Mouse (Mus musculus) heart, adult 18-20 months (tissue): ENCODE data around the gene Synpr. TPM values are rescaled to one million over a fixed set of nuclear protein-coding genes. Genes with fewer than 3 reads are reported as not detected.
A peak's percentile ranks its signal among the peaks of the same experiment; 100 is the strongest.

ENCODE experiments used
- DNase-seq, 2 experiments: peaks; one replicate each; pipeline ENCODE4 v3.0.0; 2021 to 2022; ENCODE audit warnings: mixed read lengths in 1 of 2
- total RNA-seq, 2 experiments: library from RNA; stranded (reverse); gene quantifications; 2 replicates each; pipeline ENCODE4 v1.2.3; 2021

Gene Synpr
- total RNA-seq, 2 experiments from 2014 or later: 0.15 to 0.42 TPM

- DNase-seq: peak; percentile 24 to 63
Observed at GRCm38 (mm10) chr14:13355569-13356362, 71.2 kb downstream of the Synpr start.

DNA sequence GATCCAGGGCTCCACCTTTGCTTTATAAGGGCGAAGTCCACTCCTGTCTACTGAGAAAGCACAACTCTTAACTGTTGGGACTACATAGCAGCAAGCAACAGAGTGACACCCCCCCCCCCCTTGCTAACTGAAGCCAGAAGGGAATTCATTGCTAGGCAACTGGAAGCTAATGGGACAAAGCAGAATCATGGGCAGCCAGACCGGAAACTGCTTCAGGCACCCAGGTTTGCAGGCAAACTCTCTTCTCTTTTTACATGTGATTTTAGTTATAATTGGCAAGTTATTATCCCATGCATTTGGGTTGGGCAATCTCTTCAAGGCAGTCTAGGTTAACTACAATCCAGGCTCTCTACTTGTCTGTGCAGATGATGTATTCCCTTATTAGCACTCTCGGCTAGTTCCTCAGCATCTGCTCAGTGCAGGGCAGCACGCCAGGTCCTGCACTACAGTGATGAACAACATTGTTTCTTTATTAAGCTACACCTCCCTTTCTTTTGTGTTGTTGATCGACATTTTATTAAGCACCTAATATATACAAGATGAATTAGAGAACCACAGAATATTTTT is 72.6 kb downstream of the Synpr start:
- no peak for DNase-seq

GRCm38 (mm10) chr14:13358037-13358436 is 73.5 kb downstream of the Synpr start:
- DNase-seq: no peak

- DNase-seq: peak in 1 of 2 experiments; percentile 1
Observed at GRCm38 (mm10) chr14:13361184-13361583, 76.6 kb downstream of the Synpr start.

DNA sequence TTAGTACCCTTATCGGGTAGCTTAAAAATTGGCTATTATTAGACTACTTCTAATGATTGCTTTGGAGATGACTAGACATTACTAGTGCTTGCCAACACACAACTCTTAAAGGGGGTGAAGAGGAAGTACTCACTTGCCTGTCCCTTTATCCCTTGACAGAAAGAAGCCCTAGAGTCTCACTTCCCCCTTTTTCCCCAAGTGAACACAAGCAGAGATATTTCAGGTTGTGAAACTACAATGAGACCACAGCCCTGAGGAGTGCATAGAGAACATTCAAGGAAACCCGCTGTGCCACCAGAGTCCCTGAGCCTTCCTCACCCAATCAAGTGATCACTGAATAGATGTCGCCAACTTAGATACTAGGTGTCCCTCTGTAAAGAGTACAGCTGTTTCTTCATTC is 77.1 kb downstream of the Synpr start:
- peak in 1 of 2 experiments; percentile 34 for DNase-seq

DNA sequence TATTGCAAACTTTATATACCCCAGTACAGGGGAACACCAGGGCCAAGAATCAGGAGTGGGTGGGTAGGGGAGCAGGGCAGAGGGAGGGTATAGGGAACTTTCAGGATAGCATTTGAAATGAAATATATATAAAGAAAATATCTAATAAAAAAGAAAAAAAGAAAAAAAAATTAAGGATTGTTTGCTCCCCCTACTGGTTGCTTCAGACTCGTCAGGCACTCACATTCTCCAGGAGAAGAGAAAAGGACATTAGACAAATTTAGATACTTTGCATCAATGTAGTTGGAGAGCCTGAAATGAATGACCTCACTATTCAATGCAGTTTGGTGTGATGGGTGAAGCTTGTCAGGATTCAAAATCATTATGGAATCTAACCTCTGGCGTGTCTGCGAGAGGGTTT is 83.7 kb downstream of the Synpr start:
- no peak for DNase-seq

- DNase-seq: no peak
Observed at GRCm38 (mm10) chr14:13389081-13389480, 104.5 kb downstream of the Synpr start.

GRCm38 (mm10) chr14:13389954-13390353 is 105.4 kb downstream of the Synpr start:
- DNase-seq: no peak

- no peak for DNase-seq
Observed at GRCm38 (mm10) chr14:13399226-13400020, 114.8 kb downstream of the Synpr start.

GRCm38 (mm10) chr14:13411636-13412035 is 127.1 kb downstream of the Synpr start:
- DNase-seq: no peak

DNA sequence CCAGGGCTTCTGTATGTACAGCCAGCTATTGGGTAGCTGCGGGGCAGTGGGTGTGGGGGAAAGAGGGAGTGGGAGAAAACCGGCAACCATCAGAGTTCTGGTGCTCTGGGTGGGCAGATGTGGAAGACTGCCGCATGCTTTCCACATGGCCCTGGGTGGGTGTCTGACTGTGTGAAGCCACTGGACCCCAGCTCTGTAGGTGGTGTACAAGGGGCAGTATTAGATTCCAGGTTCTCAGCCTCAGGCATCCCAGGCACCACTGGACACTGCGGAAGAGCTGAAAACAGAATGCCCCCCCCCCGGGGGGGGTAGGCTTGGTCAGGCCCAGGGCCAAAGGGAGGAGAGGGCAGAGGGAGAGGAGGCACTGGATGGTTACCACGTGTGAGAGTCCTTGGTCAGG is 156.1 kb downstream of the Synpr start:
- no peak for DNase-seq

- no peak for DNase-seq
Observed at GRCm38 (mm10) chr14:13444908-13445307, 160.3 kb downstream of the Synpr start.

DNA sequence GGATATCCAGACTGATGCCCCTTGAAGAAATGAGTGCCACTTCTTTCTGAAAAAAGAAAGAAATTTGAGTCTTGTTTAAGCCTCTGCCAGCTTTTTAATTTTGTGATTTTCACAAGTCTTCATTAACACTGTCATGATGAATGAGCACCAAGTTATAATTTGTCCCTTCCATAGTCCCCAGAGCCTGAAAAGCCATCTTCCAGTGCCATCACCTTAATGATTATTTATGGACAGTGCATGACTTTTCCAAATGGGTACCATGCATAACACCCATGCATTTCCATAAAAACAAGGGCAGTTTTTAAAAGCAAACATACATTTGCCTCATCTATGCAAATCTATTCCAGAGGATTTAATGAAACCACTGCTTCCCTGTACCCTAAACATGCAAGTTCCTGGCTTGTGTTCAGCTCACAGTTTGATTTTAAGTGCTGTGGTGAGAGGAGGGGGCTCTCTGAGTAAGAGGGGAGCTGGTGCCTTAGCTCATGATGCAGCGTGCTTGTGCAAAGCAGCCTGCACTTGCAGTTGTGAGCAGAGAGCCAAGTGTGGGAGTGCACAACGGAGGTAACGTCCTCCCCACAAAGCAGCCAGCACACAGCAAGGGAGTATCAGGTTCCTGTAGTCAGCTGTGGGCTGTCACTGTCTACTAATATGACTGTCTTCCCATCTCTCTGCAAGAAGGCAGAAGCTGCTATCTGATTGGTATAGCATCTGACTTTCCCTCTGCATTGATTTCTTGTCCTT is 169.1 kb downstream of the Synpr start:
- no peak for DNase-seq

- no peak for DNase-seq
Observed at GRCm38 (mm10) chr14:13454991-13455390, 170.4 kb downstream of the Synpr start.

DNA sequence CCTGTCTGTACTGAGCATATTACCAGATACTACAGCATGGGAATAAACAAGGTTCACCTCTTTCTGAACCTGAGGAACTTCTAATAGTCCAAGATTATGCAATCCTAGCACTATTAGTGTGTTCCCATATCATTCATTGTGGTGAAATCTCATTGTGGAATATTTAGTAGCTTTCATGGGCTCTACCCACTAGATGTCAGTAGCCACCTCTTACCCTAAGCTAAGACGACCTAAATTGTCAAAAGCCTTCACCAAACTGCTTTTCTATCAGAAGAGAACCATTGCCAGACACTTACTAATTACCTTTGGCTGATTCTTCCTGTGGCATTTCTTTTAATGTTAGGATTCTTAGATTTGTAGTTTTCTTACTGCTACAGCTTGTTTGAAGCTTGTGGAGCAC is 174.8 kb downstream of the Synpr start:
- DNase-seq: no peak

- DNase-seq: no peak
Observed at GRCm38 (mm10) chr14:13469211-13469610, 184.6 kb downstream of the Synpr start.

DNA sequence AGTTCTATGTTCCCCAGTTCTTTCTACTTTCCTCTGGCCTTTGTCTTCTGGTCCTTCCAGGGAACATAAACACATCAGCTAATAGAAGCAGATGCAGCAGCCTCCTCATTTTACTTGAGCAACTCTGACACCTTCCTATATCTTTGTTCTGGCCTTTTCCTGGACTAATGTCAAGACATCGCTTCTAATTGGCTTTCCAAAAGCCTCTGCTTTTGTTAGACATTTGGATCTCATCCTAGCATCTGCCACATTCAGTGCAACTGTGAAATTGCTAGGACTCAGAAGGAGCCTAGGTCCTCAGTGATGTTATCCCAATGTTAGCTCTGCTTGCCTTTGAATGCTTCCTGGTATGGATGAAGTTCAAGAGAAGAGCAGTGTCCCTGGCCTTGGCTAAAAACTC is 193.2 kb downstream of the Synpr start:
- DNase-seq: no peak

- no peak for DNase-seq
Observed at GRCm38 (mm10) chr14:13505355-13505754, 220.8 kb downstream of the Synpr start.

DNA sequence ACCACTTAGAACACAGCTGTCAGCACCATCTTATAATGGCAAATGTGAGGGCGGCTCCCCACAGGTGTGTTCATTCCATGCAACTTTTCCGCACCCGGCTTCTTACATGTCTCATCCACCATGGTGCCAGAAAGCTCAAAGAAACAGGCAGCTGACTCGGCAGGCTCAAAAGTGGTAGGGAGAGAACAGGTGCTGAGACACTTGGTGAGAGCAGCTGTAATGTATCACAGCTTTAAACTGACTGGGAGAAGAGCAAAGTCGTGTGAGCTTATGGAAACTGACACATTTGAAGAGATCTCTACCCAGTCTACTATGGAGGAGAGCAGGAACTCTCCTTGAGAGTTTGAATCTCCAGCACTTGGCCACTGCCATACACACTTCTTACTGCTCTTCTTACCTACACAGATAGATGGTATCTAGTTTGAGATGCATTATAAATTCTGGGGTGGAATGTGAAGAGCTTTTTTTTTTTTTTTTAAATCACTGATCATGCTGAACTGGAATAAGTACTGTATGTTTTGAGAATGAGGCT is 234.1 kb downstream of the Synpr start:
- DNase-seq: no peak

GRCm38 (mm10) chr14:13519239-13520011 is 234.8 kb downstream of the Synpr start:
- DNase-seq: no peak

- no peak for DNase-seq
Observed at GRCm38 (mm10) chr14:13547746-13548145, 263.2 kb downstream of the Synpr start.
